In the genomic region with DNA sequence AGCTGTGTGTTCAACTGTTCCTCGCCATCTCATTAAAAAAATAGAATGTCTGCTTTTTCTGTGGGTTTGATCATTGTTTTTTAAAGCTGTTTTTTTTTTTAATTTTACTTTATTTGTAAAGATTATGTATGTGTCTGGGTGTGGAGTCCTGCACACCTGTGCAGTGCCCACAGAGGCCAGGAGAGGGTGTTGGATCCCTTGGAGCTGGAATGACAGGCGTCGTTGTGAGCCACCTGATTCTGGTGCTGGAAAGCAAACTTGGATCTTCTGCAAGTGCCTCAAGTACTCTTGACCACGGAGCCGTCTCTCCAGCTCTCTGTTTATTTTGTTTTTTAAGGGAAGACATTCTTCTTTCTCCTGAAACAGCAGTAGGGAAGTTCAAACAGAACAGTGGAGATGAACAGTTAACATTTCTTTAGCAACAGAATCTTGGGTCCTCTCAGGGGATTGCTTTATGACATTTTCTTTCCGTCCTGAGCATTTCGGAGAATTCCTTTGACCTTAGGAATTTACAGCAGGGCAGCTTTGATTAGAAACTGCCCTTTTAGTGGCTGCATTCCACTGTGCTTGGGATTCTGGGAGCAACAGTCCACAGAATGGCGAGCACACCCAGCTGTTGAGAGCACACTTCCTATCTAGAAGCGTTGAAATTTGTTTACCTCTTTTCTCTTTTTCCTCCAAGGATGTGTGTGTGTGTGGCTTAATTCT, we compare ENCODE assay signal across 9 mouse cellular contexts. TPM values are rescaled to one million over a fixed set of nuclear protein-coding genes. Genes with fewer than 3 reads are reported as not detected.
A peak's percentile ranks its signal among the peaks of the same experiment; 100 is the strongest.
DNase-seq lines count a peak whose midpoint lies in the region; ATAC-seq and TF ChIP-seq lines count a peak whose summit lies in the region.
"Had no signal": no experiment of that assay in that cellular context is flagged by ENCODE, and none has a peak within 500 bp of the region (broad histone marks: within the 10 kb centered on the region; RNA-seq: fewer than 3 reads in every experiment).

No protein-coding gene starts in this region.

- peaks cover 13% of the 10 kb centered on the region; the same call in 1 of the 2 replicates for H3K4me1 ChIP-seq in kidney, embryonic 15.5 days
- H3K4me1 ChIP-seq in kidney, postnatal 0 days (replicated peaks; ENCODE audit: insufficient read depth, low read length): 0 out of 2 replicates have a peak, but pooled peaks cover 4% of the 10 kb centered on the region
- H3K4me1 ChIP-seq in stomach, embryonic 15.5 days: peaks cover 6% of the 10 kb centered on the region; the same call in 1 of the 2 replicates

- no peaks in the 10 kb centered on the region for H3K9me3 ChIP-seq in kidney, embryonic 15.5 days (replicated peaks)
- no peaks in the 10 kb centered on the region for H3K9me3 ChIP-seq in kidney, postnatal 0 days (replicated peaks; ENCODE audit: low read length)
- no peaks in the 10 kb centered on the region for H3K9me3 ChIP-seq in stomach, embryonic 15.5 days

- TF ChIP-seq CTCF in kidney, postnatal 0 days (IDR thresholded peaks at IDR 0.05; ENCODE audit: low read depth): no peak

- WGBS in kidney, embryonic 15.5 days: 20% methylated on average over 9 of the region's 9 CpGs
- WGBS in kidney, postnatal 0 days: 18% methylated on average over 9 of the region's 9 CpGs
- WGBS in stomach, embryonic 15.5 days: 14% methylated on average over 9 of the region's 9 CpGs

- no peak for ATAC-seq in kidney, embryonic 15.5 days (replicated peaks; ENCODE audit: low FRiP score)
- ATAC-seq in kidney, postnatal 0 days (replicated peaks; ENCODE audit: low FRiP score, low read depth): no peak
- no peak; the same call in 1 of the 2 replicates for ATAC-seq in stomach, embryonic 15.5 days (ENCODE audit: insufficient read depth, low FRiP score, low read depth)
- ATAC-seq: inflammation-experienced regulatory T-cells, adult 6 months had no signal

- H3K27ac ChIP-seq in kidney, embryonic 15.5 days: peak overlapping the region; percentile 61
- H3K27ac ChIP-seq in kidney, postnatal 0 days: peak overlapping the region; percentile 81
- peak overlapping the region; percentile 49; the same call in 1 of the 2 replicates for H3K27ac ChIP-seq in stomach, embryonic 15.5 days
- H3K27ac ChIP-seq: macrophage had no signal

- no peak for DNase-seq in kidney, adult 8-10 months
- DNase-seq in embryo, embryonic 11 days: peak; percentile 39
- peak; percentile 90 for DNase-seq in kidney, postnatal 0 days (ENCODE audit: low spot score)
- no peak for DNase-seq in layer of hippocampus, postnatal 10 days (ENCODE audit: low spot score in 2 of 2)
- DNase-seq in spleen, postnatal 10 days (ENCODE audit: low spot score in 2 of 2): no peak

- H3K4me2 ChIP-seq in kidney, embryonic 15.5 days: peak overlapping the region; percentile 14; the same call in 1 of the 2 replicates
- H3K4me2 ChIP-seq in kidney, postnatal 0 days (ENCODE audit: low read length): 0 out of 2 replicates have a peak overlapping the region, but pooled peaks have one; percentile 6
- no peak overlapping the region for H3K4me2 ChIP-seq in stomach, embryonic 15.5 days

- no peaks in the 10 kb centered on the region for H3K36me3 ChIP-seq in kidney, embryonic 15.5 days
- H3K36me3 ChIP-seq in kidney, postnatal 0 days (ENCODE audit: insufficient read depth, low read length): no peaks in the 10 kb centered on the region
- no peaks in the 10 kb centered on the region for H3K36me3 ChIP-seq in stomach, embryonic 15.5 days

- H3K4me3 ChIP-seq in kidney, embryonic 15.5 days (replicated peaks): no peak overlapping the region
- H3K4me3 ChIP-seq in kidney, postnatal 0 days (replicated peaks; ENCODE audit: low read depth, low read length): no peak overlapping the region
- H3K4me3 ChIP-seq in stomach, embryonic 15.5 days (replicated peaks): no peak overlapping the region

- no peaks in the 10 kb centered on the region for H3K27me3 ChIP-seq in kidney, embryonic 15.5 days
- no peaks in the 10 kb centered on the region for H3K27me3 ChIP-seq in kidney, postnatal 0 days (ENCODE audit: insufficient read depth, low read length)
- H3K27me3 ChIP-seq in stomach, embryonic 15.5 days (replicated peaks): no peaks in the 10 kb centered on the region

- no peak overlapping the region for H3K9ac ChIP-seq in kidney, embryonic 15.5 days
- H3K9ac ChIP-seq in kidney, postnatal 0 days (ENCODE audit: low read depth, low read length): no peak overlapping the region
- no peak overlapping the region for H3K9ac ChIP-seq in stomach, embryonic 15.5 days

RNA-seq across cellular contexts. Expression of gene Pmp22, which starts 39.9 kb away (rescaled TPM):
- polyA plus RNA-seq in kidney, embryonic 15.5 days (2015; fragmentation: Nextera tagmentation; extraction: Ambion mirVana): 96.7 and 115 TPM in 2 replicates
- 85.6 and 91.1 TPM in 2 replicates for polyA plus RNA-seq in kidney, postnatal 0 days (2015; fragmentation: Nextera tagmentation; extraction: Ambion mirVana)
- polyA plus RNA-seq in stomach, embryonic 15.5 days (2015; fragmentation: Nextera tagmentation; extraction: Ambion mirVana): 148 and 165 TPM in 2 replicates
- 10 to 100 TPM; 18.3 to 21.0 TPM for total RNA-seq in layer of hippocampus, postnatal 10 days (2021)
- polyA plus RNA-seq: inflammation-experienced regulatory T-cells, adult 6 months had no signal

Comparison
In these comparisons a context has a peak if more than half of its experiments do, and no peak if none do; other contexts are left out.
1. DNase-seq: peak in embryo, embryonic 11 days (single experiment) and kidney, postnatal 0 days (single experiment); none in kidney, adult 8-10 months (0 of 2), layer of hippocampus, postnatal 10 days (0 of 2) and spleen, postnatal 10 days (0 of 2).
2. Peak in every context shown above with its lines, with median percentiles within 50 percentile points of each other: H3K27ac ChIP-seq.